Mouse (Mus musculus) right cerebral cortex, postnatal 4 days (tissue): ENCODE measurements around the gene Dact3.
A peak's percentile ranks its signal among the peaks of the same experiment; 100 is the strongest.

Source experiments
- DNase-seq: peaks from one replicate; pipeline ENCODE4 v3.0.0-alpha.2; 2022

Dact3 gene

DNA sequence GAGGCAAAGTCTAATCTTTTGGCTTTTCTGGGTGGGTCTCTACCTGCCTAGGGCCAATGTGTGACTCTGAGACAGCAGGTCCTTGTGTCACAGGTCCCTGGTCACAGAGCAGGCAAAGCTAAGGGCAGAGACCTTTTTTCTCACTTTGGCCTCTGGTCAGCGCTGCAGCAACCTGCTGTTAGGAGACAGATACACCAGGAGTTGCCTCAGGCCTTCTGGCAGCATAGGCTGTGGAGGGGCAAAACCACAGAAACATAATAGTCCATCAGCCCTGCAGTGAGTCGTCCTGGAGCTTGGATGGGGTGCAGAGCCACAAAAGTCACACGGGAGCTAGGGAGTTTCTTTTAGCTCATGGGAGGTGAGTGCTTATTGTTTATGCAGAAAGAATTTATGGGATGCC, 43.6 kb downstream of the Dact3 start:
- DNase-seq, result no peak

DNA sequence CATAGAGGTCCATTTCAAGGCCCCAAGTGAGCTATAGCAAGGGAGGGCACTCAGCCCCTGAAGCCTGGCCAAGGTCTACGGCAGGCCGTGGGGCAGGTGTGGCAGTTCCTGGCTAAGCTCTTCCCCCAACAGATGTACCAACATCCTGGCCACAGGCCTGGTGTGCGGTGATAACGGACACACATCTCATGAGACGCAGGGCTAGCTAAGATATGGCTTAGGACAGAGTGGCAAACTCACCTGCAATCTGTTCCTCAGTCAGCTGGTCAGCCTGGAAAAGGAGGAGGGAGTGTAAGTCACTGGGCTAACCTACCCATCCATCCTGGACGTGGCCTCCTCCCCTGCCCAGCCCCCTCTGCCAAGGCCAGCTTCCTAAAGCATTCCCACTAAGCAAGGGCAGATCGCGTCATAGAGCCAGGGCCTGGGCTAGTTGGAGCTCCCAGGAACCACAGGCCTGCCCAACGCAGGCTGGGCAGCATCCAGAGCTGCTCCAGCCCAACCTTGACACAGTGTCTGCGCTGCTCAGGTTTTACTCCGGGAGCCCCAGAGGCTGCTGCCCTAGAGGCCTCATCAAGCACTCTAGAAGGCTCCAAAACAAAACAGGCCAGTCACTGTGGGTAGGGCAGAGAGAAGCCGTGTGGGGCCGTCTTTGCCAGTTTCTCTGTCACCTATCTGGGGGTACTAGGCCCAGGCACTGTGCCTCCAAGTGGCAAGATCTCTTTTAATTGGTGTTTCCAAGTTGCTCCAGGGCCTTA, 44.5 kb downstream of the Dact3 start:
- DNase-seq, result no peak

DNA sequence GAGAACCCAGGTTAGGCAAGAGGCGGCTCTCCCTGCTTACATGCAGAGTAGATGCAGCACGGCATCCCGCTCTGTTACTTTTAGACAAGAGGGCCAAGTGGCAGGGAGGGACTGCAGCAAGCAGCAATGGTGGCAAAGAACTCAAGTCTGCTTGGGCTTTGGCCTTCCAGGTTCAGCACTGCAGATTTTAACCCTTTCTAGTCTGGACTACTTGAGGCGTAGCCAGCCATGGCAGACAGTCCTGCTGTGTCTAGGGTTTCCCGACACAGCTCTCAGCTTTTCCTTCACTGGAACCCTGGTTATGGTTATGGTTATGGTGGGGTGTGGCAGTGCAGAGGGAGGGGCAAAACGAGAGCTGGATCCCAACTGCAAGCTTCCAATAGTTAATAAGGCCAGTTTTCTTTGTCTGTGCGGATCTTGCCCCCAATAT, 45.0 kb downstream of the Dact3 start:
- DNase-seq, result no peak

DNA sequence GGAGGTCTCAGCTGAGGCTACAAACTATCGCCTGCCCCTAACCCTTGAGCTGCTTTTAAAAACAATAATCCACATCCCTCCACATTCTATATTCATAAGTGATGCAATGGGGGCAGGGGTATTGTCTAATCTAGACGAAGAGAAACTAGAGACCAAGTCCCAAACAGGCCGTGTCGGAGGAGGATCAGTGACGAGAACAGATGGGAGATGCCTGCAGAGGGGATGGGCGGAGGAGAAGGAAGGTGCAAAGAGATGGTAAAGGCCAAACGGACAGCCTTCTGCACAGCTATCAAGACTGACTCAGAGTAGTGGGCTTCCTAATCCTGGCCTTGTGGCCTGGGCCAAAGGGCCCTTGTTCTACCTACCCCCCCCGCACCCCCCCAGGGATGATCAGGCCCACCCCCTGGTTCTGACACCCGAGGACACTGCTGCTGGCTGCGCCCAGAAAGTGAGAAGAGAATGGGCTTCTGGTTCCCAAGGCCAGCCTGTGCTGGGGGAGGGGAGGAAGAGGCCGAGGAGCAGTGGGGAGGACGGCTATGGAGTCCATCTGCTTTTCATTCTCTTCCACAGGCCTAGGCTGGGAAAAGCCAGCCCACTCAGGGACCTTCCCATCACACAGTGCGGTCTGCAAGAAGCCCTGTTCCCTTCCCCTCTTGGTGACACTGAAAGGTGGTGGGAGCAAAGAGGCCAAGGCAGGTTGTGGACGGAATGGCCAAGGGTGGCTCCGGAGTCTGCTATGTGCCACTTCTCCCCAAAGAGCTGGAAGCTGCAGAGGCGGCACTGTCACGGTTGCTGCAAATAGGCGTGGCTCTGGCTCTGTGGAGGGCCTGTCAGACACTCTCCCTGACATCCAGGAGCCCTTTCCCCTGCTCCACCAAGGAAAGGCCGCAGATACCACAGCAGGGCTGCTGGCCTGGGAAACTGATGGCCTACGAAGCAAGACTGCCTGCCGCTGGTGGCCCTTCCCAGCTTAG, 46.0 kb downstream of the Dact3 start:
- DNase-seq, result no peak

DNA sequence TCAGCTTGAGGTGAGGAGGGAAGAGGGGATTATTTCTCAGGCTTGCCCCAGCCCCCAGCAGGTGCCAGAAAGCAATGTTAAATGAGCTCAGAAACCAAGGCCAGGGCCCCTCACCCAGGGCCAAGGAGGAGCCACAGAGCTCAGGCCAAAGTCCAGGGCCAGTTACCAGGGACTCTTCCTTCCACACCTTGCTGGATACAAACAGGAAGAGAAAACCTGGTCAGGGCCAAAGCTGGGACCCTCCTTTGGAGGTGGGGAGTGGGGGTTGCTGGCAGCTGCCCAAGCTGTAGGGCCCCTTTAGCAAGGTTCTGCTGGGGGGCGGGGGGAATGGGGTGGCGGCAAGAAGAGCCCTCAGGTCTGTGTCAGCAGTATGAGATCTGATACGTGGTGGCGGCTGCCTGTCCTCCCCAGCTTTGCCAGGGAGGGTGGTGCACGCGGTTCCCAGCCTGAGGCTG, 46.8 kb downstream of the Dact3 start:
- DNase-seq, result no peak

DNA sequence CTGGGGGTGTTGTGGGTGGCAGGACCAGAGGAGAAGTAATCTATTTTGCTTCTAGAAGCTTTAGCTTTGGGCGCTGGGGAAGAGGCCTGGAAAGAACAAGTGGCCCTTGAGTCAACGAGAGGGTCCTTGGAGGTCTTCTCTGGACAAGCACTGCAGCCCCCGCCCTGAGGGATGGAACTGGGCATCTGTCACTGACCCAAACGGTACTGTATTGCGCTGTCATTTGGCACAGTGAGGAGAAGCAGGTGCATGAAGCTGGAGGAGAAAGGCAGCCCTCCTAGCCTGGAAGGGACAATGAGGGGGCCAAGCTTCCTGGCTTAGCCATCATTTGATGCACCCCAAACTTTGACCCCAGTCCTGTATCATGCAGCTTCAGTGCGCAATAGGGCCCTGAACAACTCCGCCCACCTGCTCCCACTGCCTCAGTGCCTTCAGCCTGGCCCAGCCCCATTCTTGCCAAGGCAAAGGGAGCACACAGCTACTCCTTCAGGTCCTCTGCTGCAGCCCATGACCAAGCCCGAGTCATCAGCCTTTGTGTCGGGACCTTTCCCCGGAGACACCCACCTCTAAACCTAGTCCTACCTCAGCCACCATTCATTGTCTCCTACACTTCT, 47.4 kb downstream of the Dact3 start:
- no peak for DNase-seq

DNA sequence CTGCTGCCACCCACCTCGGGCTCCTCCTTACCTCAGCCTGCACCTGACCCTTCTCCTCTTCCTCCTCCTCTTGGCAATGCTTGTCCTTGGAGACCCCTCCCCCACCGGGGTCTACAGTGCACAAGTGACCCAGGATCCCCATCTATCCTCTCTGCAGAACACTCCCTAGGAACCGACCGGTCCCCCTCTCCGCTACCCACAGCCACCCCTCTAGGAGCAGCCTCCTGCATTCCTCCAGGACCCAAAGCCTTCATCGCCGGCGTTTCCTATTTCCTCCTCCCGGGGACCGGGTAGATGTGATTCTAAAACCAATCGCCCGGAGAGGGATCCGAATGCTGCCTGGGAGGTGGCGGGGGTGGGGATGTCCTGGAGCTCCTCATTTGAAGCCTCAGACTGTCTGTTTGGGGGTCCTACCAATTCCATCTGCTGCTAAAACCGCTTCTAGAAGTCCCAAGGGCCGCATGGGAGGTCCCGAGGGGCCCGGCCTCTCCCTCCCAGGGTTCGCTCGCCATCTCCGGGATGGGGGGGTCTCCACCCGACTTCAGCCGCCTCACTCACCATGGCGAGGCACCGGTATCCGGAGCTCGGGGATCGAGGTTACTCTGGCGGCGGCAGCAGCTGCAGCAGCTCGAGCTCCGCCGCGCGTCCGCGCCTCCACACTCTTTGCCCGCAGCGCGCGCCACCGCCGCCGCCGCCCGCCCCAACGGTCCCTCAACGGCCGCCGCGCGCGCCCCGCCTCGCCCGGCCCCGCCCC, 48.3 kb downstream of the Dact3 start:
- no peak for DNase-seq

DNA sequence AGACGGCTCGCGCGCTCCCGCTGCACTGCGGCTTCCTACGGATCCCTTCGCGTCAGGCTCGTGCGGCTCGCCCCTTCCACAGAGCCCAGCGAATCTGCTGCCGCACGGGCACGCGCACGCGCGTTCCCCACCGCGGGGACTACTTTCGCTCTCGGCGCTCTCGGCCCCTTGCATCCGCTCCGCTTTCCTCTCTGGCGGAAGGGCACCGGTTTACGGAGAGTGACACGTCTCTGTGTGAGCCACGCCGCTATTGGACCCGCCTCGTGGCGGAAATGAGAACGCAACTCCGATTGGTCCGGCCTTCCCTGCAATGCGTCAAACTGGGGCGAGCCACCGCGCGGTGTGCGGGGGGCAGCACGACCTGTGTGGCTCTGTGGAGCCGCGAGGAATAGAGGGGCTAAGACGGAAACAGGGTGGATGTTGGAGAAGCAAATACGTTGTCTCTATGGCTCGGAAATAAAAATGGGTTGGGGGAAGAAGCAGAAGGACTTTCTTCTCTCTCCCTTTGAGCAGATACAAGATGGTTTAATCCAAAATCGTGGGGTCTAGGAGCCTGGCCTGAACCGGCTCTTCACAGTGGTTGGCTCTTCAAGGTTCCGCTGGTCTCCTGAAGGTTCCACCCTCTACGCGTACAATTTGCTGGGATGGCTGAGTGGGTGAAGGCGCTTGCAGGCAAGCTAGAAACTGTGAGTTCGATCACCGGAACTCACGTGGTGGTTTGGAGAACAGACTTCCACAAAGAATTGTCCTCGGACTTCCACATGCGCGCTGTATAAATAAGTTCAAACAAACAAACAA, 49.1 kb downstream of the Dact3 start, which contains the start of gene Calm3:
Gene Calm3 (minus strand): TSS at position 78 of the 798 bp plus-strand sequence.
- peak; percentile 99 for DNase-seq

DNA sequence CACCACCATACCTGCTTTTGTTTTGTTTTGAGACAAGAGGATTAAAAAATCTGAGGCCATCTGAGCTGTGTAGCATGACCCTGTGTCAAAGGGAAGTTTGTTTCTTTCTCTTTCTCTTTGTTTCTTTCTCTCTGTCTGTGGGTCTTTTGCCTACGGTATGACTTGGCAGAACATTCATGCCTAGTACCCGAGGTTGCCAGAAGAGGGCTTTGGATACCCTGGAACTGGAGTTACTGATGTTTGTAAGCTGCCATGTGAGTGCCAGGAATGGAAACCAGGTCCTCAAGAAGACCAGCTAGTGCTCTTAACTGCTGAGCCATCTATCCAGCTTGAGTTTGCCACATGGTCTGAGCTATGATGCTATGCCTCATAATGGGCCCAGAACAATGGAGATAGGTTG, 53.2 kb downstream of the Dact3 start:
- no peak for DNase-seq

DNA sequence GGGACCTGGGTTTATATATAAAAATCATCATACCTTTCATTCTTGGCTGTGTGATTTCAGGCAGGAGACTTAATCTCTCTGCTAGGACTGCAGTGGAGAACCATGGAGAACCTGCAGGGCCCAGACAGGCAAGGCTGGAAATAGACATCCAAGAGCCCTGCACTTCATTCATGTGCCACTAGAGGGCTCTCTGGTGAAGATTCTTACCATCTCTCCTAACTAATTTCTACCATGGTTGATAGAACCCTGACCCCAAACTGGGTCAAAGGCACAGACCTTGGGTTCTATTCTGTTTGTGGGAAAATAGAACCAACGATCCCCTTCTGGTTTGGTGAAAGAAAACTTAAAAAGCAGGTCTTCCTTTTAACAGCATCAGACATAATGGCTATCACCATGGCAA, 55.7 kb downstream of the Dact3 start:
- DNase-seq, result peak; percentile 74

DNA sequence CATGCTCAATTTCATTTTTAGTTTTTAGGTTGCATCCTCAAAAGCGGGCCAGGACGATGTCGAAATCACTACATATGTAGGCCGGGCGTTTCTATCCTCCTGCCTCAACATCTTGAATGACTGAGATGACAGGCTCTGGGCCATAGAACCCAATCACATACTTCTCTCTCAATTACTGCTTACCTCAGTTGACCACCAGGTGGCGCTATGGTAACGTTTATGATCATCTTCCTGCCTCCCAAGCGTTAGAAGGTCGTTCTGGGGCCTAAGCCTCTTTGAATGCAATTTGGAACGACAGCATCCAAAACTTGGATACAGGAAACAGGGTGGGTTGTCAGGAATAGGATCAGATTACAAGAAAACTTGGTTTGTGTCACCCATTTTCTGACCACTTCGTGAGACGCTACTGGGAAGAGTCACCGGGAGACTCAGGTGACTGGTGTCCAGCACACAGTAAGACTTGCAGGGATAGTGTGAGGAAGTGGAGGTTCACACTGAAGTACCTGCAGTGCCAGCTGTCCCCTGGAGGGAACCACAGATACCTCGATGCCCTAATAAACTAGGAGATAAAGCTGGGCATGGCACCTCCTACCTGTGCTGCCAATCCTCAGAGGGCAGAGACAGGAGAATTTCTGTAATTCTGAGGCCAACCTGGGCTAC, 57.0 kb downstream of the Dact3 start:
- peak; percentile 94 for DNase-seq

DNA sequence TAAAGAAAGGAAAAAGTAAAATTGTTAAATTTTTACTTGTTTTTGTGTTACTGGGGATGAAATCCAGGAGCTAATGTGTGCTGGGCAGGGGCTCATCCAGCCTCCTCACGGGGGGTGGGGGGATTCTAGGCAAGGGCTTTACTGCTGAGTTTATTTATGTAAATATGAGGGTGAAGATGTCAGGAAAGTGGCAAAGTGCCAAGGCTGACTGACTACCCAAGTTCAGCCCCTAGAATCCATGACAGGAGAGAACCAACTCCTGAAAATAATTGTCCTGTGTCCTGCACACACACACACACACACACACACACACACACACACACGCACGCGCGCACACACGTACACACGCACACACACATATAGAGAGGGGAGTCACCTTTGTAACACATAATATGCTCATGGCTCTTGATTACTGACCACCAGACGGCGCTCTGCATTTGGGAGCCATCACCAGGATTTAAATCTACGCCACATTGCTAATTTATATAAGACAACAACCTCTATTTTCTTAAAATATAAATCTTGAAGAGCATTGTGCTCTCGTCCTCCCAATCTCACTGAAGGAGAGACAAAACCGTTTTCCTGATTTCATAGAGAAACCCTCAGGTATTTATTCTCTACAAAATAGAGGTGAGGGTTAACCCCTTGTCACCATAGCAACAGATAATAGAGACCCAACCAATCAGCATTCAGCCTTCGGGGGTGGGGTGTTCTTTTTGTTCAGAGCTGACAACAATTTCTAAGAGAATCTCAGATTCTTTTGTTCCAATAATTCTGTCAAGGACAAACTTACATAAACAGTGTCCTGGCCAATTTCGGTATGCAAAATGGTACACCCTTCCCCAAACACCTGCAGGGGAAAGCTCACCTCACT, 57.8 kb downstream of the Dact3 start:
- peak; percentile 78 for DNase-seq
